Mouse (Mus musculus) liver, embryonic 12.5 days (tissue): Measurements from ENCODE around the gene Ctnna3. TPM values are rescaled to one million over a fixed set of nuclear protein-coding genes. Genes with fewer than 3 reads are reported as not detected.

Experiments
- ATAC-seq: fragments of 200-750 bp; cut with Nextera tagmentation; 2 replicates; pipeline ENCODE4 v1.8.0; 2017; ENCODE audit warnings: moderate number of reproducible peaks, mild to moderate bottlenecking, moderate library complexity
- H3K27ac ChIP-seq: fragments of 300-500 bp; sonication (generic); 2 replicates; pipeline ENCODE4 v1.5.1; 2016; ENCODE audit warnings: mild to moderate bottlenecking
- H3K27me3 ChIP-seq: fragments of 300-500 bp; sonication (generic); replicated peaks from 2 replicates; pipeline ENCODE4 v1.6.1; 2016; ENCODE audit warnings: mild to moderate bottlenecking, moderate library complexity
- H3K36me3 ChIP-seq: fragments of 300-500 bp; sonication (generic); 2 replicates; pipeline ENCODE4 v1.6.1; 2016; ENCODE audit warnings: mild to moderate bottlenecking, moderate library complexity
- H3K4me1 ChIP-seq: fragments of 300-500 bp; sonication (generic); 2 replicates; pipeline ENCODE4 v1.6.1; 2016
- H3K4me2 ChIP-seq: fragments of 300-500 bp; sonication (generic); 2 replicates; pipeline ENCODE4 v1.6.1; 2016; ENCODE audit warnings: mild to moderate bottlenecking, moderate library complexity
- H3K4me3 ChIP-seq: fragments of 300-500 bp; sonication (generic); 2 replicates; pipeline ENCODE4 v1.5.1; 2016; ENCODE audit warnings: mild to moderate bottlenecking, moderate library complexity
- H3K9ac ChIP-seq: fragments of 300-500 bp; sonication (generic); 2 replicates; pipeline ENCODE4 v1.6.1; 2016; ENCODE audit warnings: mild to moderate bottlenecking, moderate library complexity
- H3K9me3 ChIP-seq: fragments of 300-500 bp; sonication (generic); replicated peaks from 2 replicates; pipeline ENCODE4 v1.6.1; 2016; ENCODE audit warnings: mild to moderate bottlenecking, moderate library complexity
- WGBS: fragments of 180-500 bp; shearing (Covaris S2); methylation state at CpG from one replicate; pipeline ENCODE4 v1.1.7; 2016; ENCODE audit not compliant: insufficient replicate concordance; 5-methylcytosine and 5-hydroxymethylcytosine counted together
- polyA plus RNA-seq: library from polyadenylated mRNA; unstranded; fragments of >200 nt; fragmentation: Nextera tagmentation; extraction: Ambion mirVana; gene quantifications from 2 replicates; pipeline ENCODE4 v1.2.1, GENCODE M21; 2016

Ctnna3 gene
- polyA plus RNA-seq, 1 experiment from 2014 or later: 0.05 TPM

DNA sequence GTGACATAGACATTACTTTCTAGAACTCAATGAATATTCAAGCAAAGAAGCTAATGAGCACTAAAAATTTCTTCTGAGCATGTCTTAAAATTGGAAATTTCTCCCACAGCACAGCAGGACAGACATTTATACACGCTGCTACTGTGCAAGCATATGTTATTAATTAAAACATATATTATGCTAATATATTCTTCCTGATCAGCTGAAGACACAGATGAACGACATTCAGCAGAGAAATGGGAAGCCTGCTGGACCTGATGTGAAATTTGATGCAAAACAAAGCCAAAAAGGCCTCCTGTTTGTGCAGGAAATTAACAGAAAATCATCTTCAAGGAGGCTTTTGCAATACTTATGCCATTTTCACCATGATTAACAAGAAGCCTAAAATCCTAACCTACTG is 1114.5 kb downstream of the Ctnna3 start:
- no peak overlapping the region for H3K4me3 ChIP-seq
- ATAC-seq: no peak
- no peak overlapping the region for H3K27ac ChIP-seq
- WGBS: 39% methylated on average over 2 of the region's 2 CpGs
- H3K36me3 ChIP-seq: no peaks in the 10 kb centered on the region
- no peaks in the 10 kb centered on the region for H3K27me3 ChIP-seq
- H3K9me3 ChIP-seq: no peaks in the 10 kb centered on the region
- H3K9ac ChIP-seq: no peak overlapping the region
- H3K4me2 ChIP-seq: no peak overlapping the region
- no peaks in the 10 kb centered on the region for H3K4me1 ChIP-seq

GRCm38 (mm10) chr10:64571311-64571710 is 1141.4 kb downstream of the Ctnna3 start:
- Histone ChIP-seq H3K4me3 (no peak overlapping the region), H3K4me1 (no peaks in the 10 kb centered on the region), H3K27me3 (no peaks in the 10 kb centered on the region), H3K9me3 (no peaks in the 10 kb centered on the region), H3K9ac (no peak overlapping the region), H3K4me2 (no peak overlapping the region), H3K27ac (no peak overlapping the region), H3K36me3 (no peaks in the 10 kb centered on the region)
- WGBS: 49% methylated on average over 3 of the region's 3 CpGs
- no peak for ATAC-seq

DNA sequence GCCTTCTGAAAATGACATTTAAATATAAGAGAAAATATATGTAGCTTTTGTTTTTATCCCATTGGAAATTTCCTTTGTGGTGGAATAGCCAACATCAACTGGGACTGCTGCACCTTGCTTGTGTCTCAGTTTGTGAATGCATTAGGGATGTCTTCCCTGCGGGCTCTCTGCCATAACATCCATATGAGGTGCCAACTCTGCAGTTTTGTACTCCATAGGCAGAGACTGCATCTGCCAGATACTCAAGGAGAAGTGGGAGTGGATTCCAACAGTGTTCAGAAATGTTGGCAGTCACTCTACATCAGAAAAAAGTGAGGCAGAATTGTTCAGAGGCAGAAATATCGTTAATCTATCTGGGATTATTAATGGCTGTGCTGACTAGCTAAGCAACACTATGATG is 1158.2 kb downstream of the Ctnna3 start:
- 67% methylated on average over 2 of the region's 2 CpGs for WGBS
- Histone ChIP-seq H3K9ac (no peak overlapping the region), H3K36me3 (no peaks in the 10 kb centered on the region), H3K27me3 (no peaks in the 10 kb centered on the region), H3K9me3 (no peaks in the 10 kb centered on the region), H3K4me3 (no peak overlapping the region), H3K27ac (no peak overlapping the region), H3K4me1 (no peaks in the 10 kb centered on the region), H3K4me2 (no peak overlapping the region)
- no peak for ATAC-seq

DNA sequence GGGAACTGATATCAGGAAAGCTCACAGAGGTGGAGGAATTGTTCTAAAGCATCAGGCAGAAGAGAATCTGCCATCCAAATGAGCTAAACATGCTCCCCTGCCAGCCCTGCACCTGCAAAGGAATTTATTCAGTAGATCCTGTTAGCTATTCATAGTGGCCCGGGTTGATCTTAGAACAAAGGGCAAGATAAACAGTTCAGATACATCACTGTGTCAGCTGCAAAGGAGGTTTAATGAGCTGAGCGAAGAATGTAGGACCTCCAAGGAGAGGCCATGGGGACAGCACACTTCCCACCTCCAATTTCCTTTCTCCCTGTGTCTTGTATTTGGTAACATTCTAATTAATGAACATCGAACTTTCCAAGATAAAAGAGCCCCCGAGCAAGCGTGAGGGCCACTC is 1206.9 kb downstream of the Ctnna3 start:
- Histone ChIP-seq H3K9ac (no peak overlapping the region), H3K4me1 (no peaks in the 10 kb centered on the region), H3K36me3 (no peaks in the 10 kb centered on the region), H3K9me3 (no peaks in the 10 kb centered on the region), H3K27ac (no peak overlapping the region), H3K27me3 (no peaks in the 10 kb centered on the region), H3K4me2 (no peak overlapping the region), H3K4me3 (no peak overlapping the region)
- 55% methylated on average over 5 of the region's 5 CpGs for whole genome bisulfite sequencing
- no peak for ATAC-seq

GRCm38 (mm10) chr10:64639061-64639460 is 1209.2 kb downstream of the Ctnna3 start:
- H3K9ac ChIP-seq: no peak overlapping the region
- no peaks in the 10 kb centered on the region for H3K27me3 ChIP-seq
- H3K36me3 ChIP-seq: no peaks in the 10 kb centered on the region
- ATAC-seq: no peak
- no peaks in the 10 kb centered on the region for H3K9me3 ChIP-seq
- H3K4me2 ChIP-seq: no peak overlapping the region
- H3K4me3 ChIP-seq: no peak overlapping the region
- H3K4me1 ChIP-seq: no peaks in the 10 kb centered on the region
- no peak overlapping the region for H3K27ac ChIP-seq

- H3K4me1 ChIP-seq: no peaks in the 10 kb centered on the region
- no peak overlapping the region for H3K27ac ChIP-seq
- H3K4me3 ChIP-seq: no peak overlapping the region
- H3K27me3 ChIP-seq: no peaks in the 10 kb centered on the region
- ATAC-seq: no peak
- no peaks in the 10 kb centered on the region for H3K9me3 ChIP-seq
- H3K4me2 ChIP-seq: no peak overlapping the region
- no peaks in the 10 kb centered on the region for H3K36me3 ChIP-seq
- 79% methylated on average over 4 of the region's 4 CpGs for WGBS
- no peak overlapping the region for H3K9ac ChIP-seq
Observed at GRCm38 (mm10) chr10:64641093-64641492, 1211.2 kb downstream of the Ctnna3 start.

DNA sequence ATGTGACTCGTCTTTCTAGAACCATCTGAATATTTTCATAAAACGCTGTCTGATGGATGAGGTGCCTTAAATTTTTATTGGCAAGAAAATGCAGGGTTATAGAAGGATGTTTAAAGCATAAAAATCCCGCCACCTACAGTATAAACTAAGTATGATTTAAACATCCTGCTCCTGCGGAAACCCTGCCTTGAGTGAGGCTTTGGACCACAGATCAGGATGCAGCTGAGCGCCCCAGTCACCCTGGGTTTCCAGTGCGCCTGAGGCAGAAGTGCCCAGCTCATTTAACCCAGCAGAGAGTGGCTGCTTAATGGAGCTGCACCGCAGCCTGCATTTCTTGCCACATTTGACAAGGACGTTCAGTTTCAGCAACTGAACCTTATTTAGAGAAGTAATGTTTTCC is 1211.7 kb downstream of the Ctnna3 start:
- no peak overlapping the region for H3K4me3 ChIP-seq
- no peak overlapping the region for H3K27ac ChIP-seq
- H3K4me2 ChIP-seq: no peak overlapping the region
- H3K36me3 ChIP-seq: no peaks in the 10 kb centered on the region
- H3K4me1 ChIP-seq: no peaks in the 10 kb centered on the region
- no peak overlapping the region for H3K9ac ChIP-seq
- no peak for ATAC-seq
- 55% methylated on average over 8 of the region's 8 CpGs for WGBS
- no peaks in the 10 kb centered on the region for H3K27me3 ChIP-seq
- H3K9me3 ChIP-seq: no peaks in the 10 kb centered on the region

GRCm38 (mm10) chr10:64643976-64644375 is 1214.1 kb downstream of the Ctnna3 start:
- no peaks in the 10 kb centered on the region for H3K36me3 ChIP-seq
- H3K4me2 ChIP-seq: no peak overlapping the region
- no peaks in the 10 kb centered on the region for H3K27me3 ChIP-seq

GRCm38 (mm10) chr10:64661190-64661589 is 1231.3 kb downstream of the Ctnna3 start:
- no peaks in the 10 kb centered on the region for H3K4me1 ChIP-seq
- H3K9me3 ChIP-seq: no peaks in the 10 kb centered on the region
- no peak overlapping the region for H3K4me3 ChIP-seq
- no peak for ATAC-seq
- 70% methylated on average over 4 of the region's 4 CpGs for WGBS
- H3K27ac ChIP-seq: no peak overlapping the region
- no peak overlapping the region for H3K4me2 ChIP-seq
- H3K9ac ChIP-seq: no peak overlapping the region
- no peaks in the 10 kb centered on the region for H3K36me3 ChIP-seq
- H3K27me3 ChIP-seq: no peaks in the 10 kb centered on the region

More at GRCm38 (mm10) chr10:64643976-64644375, 1214.1 kb downstream of the Ctnna3 start:
- no peaks in the 10 kb centered on the region for H3K4me1 ChIP-seq
- H3K9ac ChIP-seq: no peak overlapping the region
- H3K4me3 ChIP-seq: no peak overlapping the region
- 59% methylated on average over 2 of the region's 2 CpGs for WGBS
- no peaks in the 10 kb centered on the region for H3K9me3 ChIP-seq
- H3K27ac ChIP-seq: no peak overlapping the region
- no peak for ATAC-seq

DNA sequence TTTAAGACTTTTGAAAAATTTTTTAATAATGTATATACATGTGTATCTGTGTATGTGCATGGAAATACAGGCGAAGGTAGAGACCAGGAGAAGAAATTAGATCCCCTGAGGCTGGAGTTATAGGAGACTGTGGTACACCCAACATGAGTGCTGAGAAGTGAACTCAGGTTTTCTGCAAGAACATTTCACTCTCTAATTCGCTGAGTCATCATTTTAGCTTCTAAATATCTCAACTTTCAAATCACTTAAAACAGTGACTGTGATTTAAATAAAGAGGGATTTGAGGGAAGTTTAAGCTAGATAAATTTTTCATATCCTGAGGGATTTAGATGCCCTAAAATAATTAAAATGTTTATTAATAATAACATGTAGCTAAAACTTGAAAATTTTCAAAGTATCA is 1241.6 kb downstream of the Ctnna3 start:
- ATAC-seq: no peak
- WGBS: 41% methylated on average over 2 of the region's 2 CpGs

DNA sequence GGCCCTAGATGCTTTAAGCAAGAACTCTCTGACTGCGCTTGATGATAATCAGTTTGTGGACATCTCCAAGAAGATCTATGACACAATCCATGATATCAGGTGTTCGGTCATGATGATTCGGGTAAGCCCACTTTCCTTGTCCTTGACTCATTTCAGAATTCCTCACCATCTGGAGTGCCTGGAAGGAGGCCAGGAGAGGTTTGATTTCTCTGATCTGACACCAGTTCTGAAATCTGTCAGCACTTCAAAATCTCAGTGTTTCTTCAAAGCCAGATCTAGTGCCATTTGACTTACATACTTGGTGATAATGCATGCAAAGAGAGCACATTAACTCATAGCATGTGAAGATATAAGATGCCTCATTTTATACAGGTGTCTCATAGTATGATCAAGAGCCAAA is 1245.9 kb downstream of the Ctnna3 start:
- 89% methylated on average over 3 of the region's 3 CpGs for WGBS
- H3K9ac ChIP-seq: no peak overlapping the region

More for the DNA sequence above, 1241.6 kb downstream of the Ctnna3 start:
- Histone ChIP-seq H3K9me3 (no peaks in the 10 kb centered on the region), H3K4me1 (no peaks in the 10 kb centered on the region), H3K27me3 (no peaks in the 10 kb centered on the region), H3K27ac (no peak overlapping the region), H3K4me3 (no peak overlapping the region), H3K9ac (no peak overlapping the region), H3K4me2 (no peak overlapping the region), H3K36me3 (no peaks in the 10 kb centered on the region)

GRCm38 (mm10) chr10:64710017-64710416 is 1280.1 kb downstream of the Ctnna3 start:
- no peaks in the 10 kb centered on the region for H3K9me3 ChIP-seq
- WGBS: 59% methylated on average over 2 of the region's 2 CpGs
- ATAC-seq: no peak
- no peak overlapping the region for H3K9ac ChIP-seq
- no peaks in the 10 kb centered on the region for H3K4me1 ChIP-seq
- H3K36me3 ChIP-seq: no peaks in the 10 kb centered on the region
- H3K27ac ChIP-seq: no peak overlapping the region
- no peaks in the 10 kb centered on the region for H3K27me3 ChIP-seq
- H3K4me2 ChIP-seq: no peak overlapping the region
- H3K4me3 ChIP-seq: no peak overlapping the region

More for the DNA sequence above, 1245.9 kb downstream of the Ctnna3 start:
- H3K36me3 ChIP-seq: no peaks in the 10 kb centered on the region
- no peak overlapping the region for H3K27ac ChIP-seq
- no peak overlapping the region for H3K4me3 ChIP-seq
- H3K4me1 ChIP-seq: no peaks in the 10 kb centered on the region
- H3K4me2 ChIP-seq: no peak overlapping the region
- no peak for ATAC-seq
- H3K9me3 ChIP-seq: no peaks in the 10 kb centered on the region
- no peaks in the 10 kb centered on the region for H3K27me3 ChIP-seq

GRCm38 (mm10) chr10:64718036-64718435 is 1288.1 kb downstream of the Ctnna3 start:
- Histone ChIP-seq H3K9ac (no peak overlapping the region), H3K4me3 (no peak overlapping the region), H3K27me3 (no peaks in the 10 kb centered on the region), H3K4me2 (no peak overlapping the region), H3K4me1 (no peaks in the 10 kb centered on the region), H3K9me3 (no peaks in the 10 kb centered on the region; the same call in 1 of the 2 replicates), H3K36me3 (no peaks in the 10 kb centered on the region), H3K27ac (no peak overlapping the region)
- 71% methylated on average over 9 of the region's 9 CpGs for WGBS
- no peak for ATAC-seq
